Mouse (Mus musculus) midbrain, embryonic 13.5 days (tissue): ENCODE results near the gene Lima1. TPM values are rescaled to one million over a fixed set of nuclear protein-coding genes. Genes with fewer than 3 reads are reported as not detected.
A peak's percentile ranks its signal among the peaks of the same experiment; 100 is the strongest.
"Not testable (repeated sequence)": the region's sequence is repeated elsewhere in the genome, so short reads cannot be mapped to it uniquely, and the experiment has no call there.

Experiments used
- ATAC-seq: fragments of 200-750 bp; cut with Nextera tagmentation; 2 replicates; pipeline ENCODE4 v1.8.0; 2017; ENCODE audit warnings: mild to moderate bottlenecking, moderate TSS enrichment, moderate library complexity
- H3K27ac ChIP-seq: fragments of 300-500 bp; sonication (generic); 2 replicates; pipeline ENCODE4 v1.5.1; 2015; ENCODE audit warnings: inconsistent platforms, mild to moderate bottlenecking, moderate library complexity
- H3K27me3 ChIP-seq: fragments of 300-500 bp; sonication (generic); 2 replicates; pipeline ENCODE4 v1.6.1; 2015; ENCODE audit warnings: mild to moderate bottlenecking, inconsistent platforms
- H3K36me3 ChIP-seq: fragments of 300-500 bp; sonication (generic); 2 replicates; pipeline ENCODE4 v1.6.1; 2015; ENCODE audit warnings: mild to moderate bottlenecking, inconsistent platforms
- H3K4me1 ChIP-seq: fragments of 300-500 bp; sonication (generic); replicated peaks from 2 replicates; pipeline ENCODE4 v1.6.1; 2015; ENCODE audit warnings: inconsistent platforms
- H3K4me2 ChIP-seq: fragments of 300-500 bp; sonication (generic); replicated peaks from 2 replicates; pipeline ENCODE4 v1.6.1; 2015; ENCODE audit warnings: moderate library complexity, mild to moderate bottlenecking, inconsistent platforms
- H3K4me3 ChIP-seq: fragments of 300-500 bp; sonication (generic); replicated peaks from 2 replicates; pipeline ENCODE4 v1.5.1; 2015; ENCODE audit warnings: mild to moderate bottlenecking, inconsistent platforms
- H3K9ac ChIP-seq: fragments of 300-500 bp; sonication (generic); replicated peaks from 2 replicates; pipeline ENCODE4 v1.6.1; 2015; ENCODE audit warnings: mild to moderate bottlenecking, inconsistent platforms
- H3K9me3 ChIP-seq: fragments of 300-500 bp; sonication (generic); 2 replicates; pipeline ENCODE4 v1.6.1; 2016; ENCODE audit warnings: mild to moderate bottlenecking, inconsistent platforms
- WGBS: fragments of 180-500 bp; shearing (Covaris S2); methylation state at CpG from one replicate; pipeline ENCODE4 v1.1.7; 2015; 5-methylcytosine and 5-hydroxymethylcytosine counted together
- polyA plus RNA-seq: library from polyadenylated mRNA; unstranded; fragments of >200 nt; fragmentation: Nextera tagmentation; extraction: Ambion mirVana; gene quantifications from 2 replicates; pipeline ENCODE4 v1.2.1, GENCODE M21; 2015

Gene Lima1
- polyA plus RNA-seq, 1 experiment from 2014 or later: 17.2 TPM

DNA sequence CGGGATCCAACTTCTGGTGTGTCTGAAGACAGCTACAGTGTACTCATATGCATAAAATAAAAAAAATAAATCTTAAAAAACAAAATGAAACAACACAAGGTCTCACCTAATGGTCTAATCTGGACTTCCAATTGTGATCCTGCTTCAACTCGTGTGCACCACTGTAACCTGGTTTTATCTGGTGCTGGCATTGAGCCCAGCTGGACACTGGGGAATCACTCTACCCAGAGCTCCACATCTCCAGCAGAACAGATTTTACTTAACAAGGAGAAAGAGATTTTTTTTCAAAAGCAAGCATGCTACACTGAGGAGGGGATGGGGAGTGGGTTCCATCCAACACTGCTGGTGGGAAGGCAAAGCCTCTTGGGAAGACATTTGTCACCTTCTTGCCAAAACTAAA lies 47.2 kb downstream of the Lima1 start:
- Histone ChIP-seq H3K9ac (no peak overlapping the region), H3K4me1 (no peaks in the 10 kb centered on the region), H3K27me3 (no peaks in the 10 kb centered on the region), H3K36me3 (0 out of 2 replicates have a peak, but pooled peaks cover 3% of the 10 kb centered on the region), H3K4me2 (no peak overlapping the region), H3K27ac (no peak overlapping the region), H3K9me3 (no peaks in the 10 kb centered on the region), H3K4me3 (no peak overlapping the region)
- 80% methylated on average over 2 of the region's 2 CpGs for whole genome bisulfite sequencing
- no peak for ATAC-seq

- 56% methylated on average over 8 of the region's 8 CpGs for WGBS
- no peak for ATAC-seq
- no peak overlapping the region for H3K4me3 ChIP-seq
- no peak overlapping the region for H3K4me2 ChIP-seq
- no peaks in the 10 kb centered on the region for H3K9me3 ChIP-seq
- no peak overlapping the region; the same call in 1 of the 2 replicates for H3K27ac ChIP-seq
- H3K9ac ChIP-seq: no peak overlapping the region
- H3K36me3 ChIP-seq: no peaks in the 10 kb centered on the region
- H3K27me3 ChIP-seq: no peaks in the 10 kb centered on the region
- H3K4me1 ChIP-seq: peaks cover under 1% of the 10 kb centered on the region; the same call in 1 of the 2 replicates
Measured at GRCm38 (mm10) chr15:99826210-99826888, 48.9 kb downstream of the Lima1 start.

DNA sequence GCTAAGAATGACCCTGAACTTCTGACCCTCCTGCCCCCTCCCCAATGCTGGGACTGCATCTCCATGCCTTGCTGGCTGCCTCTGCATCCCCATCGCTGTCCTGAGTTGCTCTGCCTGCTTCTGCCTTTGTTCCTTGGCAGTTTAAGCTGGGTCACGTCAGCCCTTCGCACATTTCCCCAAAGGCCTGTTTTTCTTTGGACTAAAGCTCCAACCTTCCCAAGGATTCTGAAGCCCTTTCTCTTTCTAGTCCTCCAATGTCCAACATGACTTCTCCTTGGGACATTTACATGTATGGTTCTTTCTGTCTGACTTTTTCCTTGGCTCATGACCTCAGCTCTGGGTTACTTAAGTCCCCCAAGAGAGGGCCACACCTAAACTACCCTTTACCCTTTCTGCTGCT lies 50.0 kb downstream of the Lima1 start:
- Histone ChIP-seq H3K27me3 (no peaks in the 10 kb centered on the region), H3K27ac (no peak overlapping the region), H3K36me3 (no peaks in the 10 kb centered on the region), H3K4me2 (no peak overlapping the region), H3K4me1 (peaks cover 6% of the 10 kb centered on the region), H3K4me3 (no peak overlapping the region), H3K9me3 (no peaks in the 10 kb centered on the region), H3K9ac (no peak overlapping the region)
- 84% methylated on average over 3 of the region's 3 CpGs for WGBS
- no peak for ATAC-seq

DNA sequence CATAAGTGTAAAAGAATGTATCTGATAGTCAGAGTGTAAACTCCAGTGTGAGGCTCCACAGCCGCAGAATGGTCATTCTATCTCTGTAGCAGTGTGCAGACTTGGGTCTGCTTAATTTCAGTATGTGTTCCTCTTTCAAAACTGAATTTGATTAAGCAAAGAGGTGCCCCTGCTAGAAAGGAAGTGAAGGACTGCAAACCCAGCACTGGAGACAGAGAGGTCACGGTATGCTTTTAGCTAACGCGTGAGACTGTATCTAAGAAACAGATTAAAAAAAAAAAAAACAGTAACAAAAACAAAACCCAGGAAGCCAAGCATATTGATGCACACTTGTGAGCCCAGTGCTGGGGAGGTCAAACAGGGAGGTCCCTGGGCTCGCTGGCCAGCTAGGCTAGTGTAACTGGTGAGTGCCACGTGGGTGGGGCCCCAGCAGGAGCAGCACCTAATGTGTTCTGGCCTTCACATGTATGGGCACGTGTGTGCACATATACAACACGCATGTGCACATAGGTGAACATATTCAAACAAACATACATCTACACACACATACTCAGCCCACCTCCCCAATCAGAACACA lies 51.8 kb downstream of the Lima1 start:
- 70% methylated on average over 8 of the region's 8 CpGs for WGBS
- H3K36me3 ChIP-seq: no peaks in the 10 kb centered on the region
- H3K9me3 ChIP-seq: no peaks in the 10 kb centered on the region
- H3K4me3 ChIP-seq: no peak overlapping the region
- peaks cover 23% of the 10 kb centered on the region for H3K4me1 ChIP-seq
- no peak overlapping the region for H3K27ac ChIP-seq
- no peak for ATAC-seq
- no peak overlapping the region for H3K4me2 ChIP-seq
- no peak overlapping the region for H3K9ac ChIP-seq
- H3K27me3 ChIP-seq: no peaks in the 10 kb centered on the region

- H3K4me3 ChIP-seq, H3K9ac ChIP-seq, H3K27ac ChIP-seq, H3K9me3 ChIP-seq, H3K36me3 ChIP-seq, H3K4me2 ChIP-seq, ATAC-seq, H3K27me3 ChIP-seq: not testable (repeated sequence)
- H3K4me1 ChIP-seq: peaks cover 30% of the 10 kb centered on the region
- WGBS: 85% methylated on average over 13 of the region's 13 CpGs
Measured at GRCm38 (mm10) chr15:99822501-99822900, 52.8 kb downstream of the Lima1 start.

GRCm38 (mm10) chr15:99819621-99820279 lies 55.5 kb downstream of the Lima1 start:
- whole genome bisulfite sequencing: 78% methylated on average over 14 of the region's 14 CpGs
- Histone ChIP-seq H3K27me3 (no peaks in the 10 kb centered on the region), H3K9ac (no peak overlapping the region), H3K27ac (peak overlapping the region; percentile 87), H3K9me3 (no peaks in the 10 kb centered on the region), H3K4me1 (peaks cover 38% of the 10 kb centered on the region), H3K36me3 (no peaks in the 10 kb centered on the region), H3K4me2 (peak overlapping the region; percentile 40), H3K4me3 (peak overlapping the region; percentile 11)
- ATAC-seq: no peak

- H3K4me2 ChIP-seq: peak overlapping the region; percentile 40
- peak overlapping the region; percentile 13 for H3K4me3 ChIP-seq
- no peaks in the 10 kb centered on the region for H3K9me3 ChIP-seq
- H3K27ac ChIP-seq: peak overlapping the region; percentile 87
- H3K9ac ChIP-seq: 0 out of 2 replicates have a peak overlapping the region, but pooled peaks have one; percentile 24
- no peaks in the 10 kb centered on the region for H3K27me3 ChIP-seq
- ATAC-seq: no peak
- 31% methylated on average over 6 of the region's 6 CpGs for WGBS
- H3K36me3 ChIP-seq: no peaks in the 10 kb centered on the region
- peaks cover 38% of the 10 kb centered on the region for H3K4me1 ChIP-seq
Measured at GRCm38 (mm10) chr15:99819109-99819440, 56.2 kb downstream of the Lima1 start.

GRCm38 (mm10) chr15:99818321-99819108 lies 56.7 kb downstream of the Lima1 start:
- peak overlapping the region; percentile 87 for H3K27ac ChIP-seq
- peak overlapping the region; percentile 40 for H3K4me2 ChIP-seq
- H3K36me3 ChIP-seq: no peaks in the 10 kb centered on the region
- WGBS: 14% methylated on average over 13 of the region's 13 CpGs
- peak overlapping the region; percentile 13 for H3K4me3 ChIP-seq
- peaks cover 38% of the 10 kb centered on the region for H3K4me1 ChIP-seq
- H3K27me3 ChIP-seq: no peaks in the 10 kb centered on the region
- ATAC-seq: peak; percentile 80; the same call in 1 of the 2 replicates
- peak overlapping the region; percentile 24; the same call in 1 of the 2 replicates for H3K9ac ChIP-seq
- no peaks in the 10 kb centered on the region for H3K9me3 ChIP-seq

GRCm38 (mm10) chr15:99817343-99818235 lies 57.7 kb downstream of the Lima1 start:
- Histone ChIP-seq H3K27me3 (no peaks in the 10 kb centered on the region), H3K27ac (peak overlapping the region; percentile 87), H3K36me3 (no peaks in the 10 kb centered on the region), H3K9ac (no peak overlapping the region), H3K4me2 (0 out of 2 replicates have a peak overlapping the region, but pooled peaks have one; percentile 40), H3K4me3 (no peak overlapping the region), H3K4me1 (peaks cover 38% of the 10 kb centered on the region), H3K9me3 (no peaks in the 10 kb centered on the region)
- ATAC-seq: 0 out of 2 replicates have a peak, but pooled peaks have one; percentile 43
- WGBS: 35% methylated on average over 8 of the region's 8 CpGs

GRCm38 (mm10) chr15:99815999-99816398 lies 59.3 kb downstream of the Lima1 start:
- no peaks in the 10 kb centered on the region for H3K27me3 ChIP-seq
- no peak overlapping the region for H3K27ac ChIP-seq
- no peaks in the 10 kb centered on the region for H3K9me3 ChIP-seq
- H3K36me3 ChIP-seq: no peaks in the 10 kb centered on the region
- no peak overlapping the region for H3K4me2 ChIP-seq
- WGBS: 91% methylated on average over 4 of the region's 4 CpGs
- H3K4me3 ChIP-seq: no peak overlapping the region
- ATAC-seq: no peak
- no peak overlapping the region for H3K9ac ChIP-seq
- H3K4me1 ChIP-seq: peaks cover 35% of the 10 kb centered on the region
